ENCODE assay signal across 10 mouse cellular contexts in the genomic region with DNA sequence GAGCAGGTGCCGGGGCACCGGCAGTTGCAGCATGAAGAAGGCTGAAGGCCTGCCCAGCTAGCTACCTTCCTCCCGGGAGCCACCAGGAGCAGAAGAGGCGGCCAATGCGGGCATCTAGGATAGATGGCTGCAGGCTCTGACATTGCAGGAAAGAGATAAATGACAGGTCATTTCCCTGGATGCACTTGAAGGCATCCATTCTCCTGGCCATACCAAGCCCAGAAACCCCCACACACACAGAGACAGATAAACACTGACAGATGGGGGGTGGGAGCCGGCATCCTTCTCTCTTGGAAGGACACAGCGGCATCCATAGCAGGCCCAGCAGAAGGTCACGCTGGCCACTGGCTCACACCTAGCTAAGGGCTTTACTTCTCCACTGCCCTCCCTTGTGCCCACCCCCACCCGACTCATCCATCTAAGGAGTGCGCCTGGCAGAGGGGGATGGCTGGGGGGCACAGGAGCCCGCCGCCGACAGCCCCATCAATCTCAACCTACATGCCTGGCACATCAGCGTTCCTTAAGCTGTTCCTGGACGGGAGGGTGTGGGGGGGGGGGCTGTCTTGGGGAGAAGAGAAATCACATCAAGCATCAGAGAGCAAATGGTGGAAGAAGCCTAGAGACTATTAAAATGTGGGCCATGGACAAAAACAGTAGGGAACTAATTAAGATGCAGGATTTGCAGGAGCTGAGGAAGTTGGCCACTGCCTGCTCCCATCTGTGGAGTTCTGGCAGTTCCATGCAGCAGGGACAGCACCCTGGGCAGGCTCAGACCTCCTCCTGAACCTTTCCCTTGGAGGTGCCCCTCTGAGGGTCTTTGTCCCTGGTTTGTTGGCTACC.
DNase-seq lines count a peak whose midpoint lies in the region; ATAC-seq and TF ChIP-seq lines count a peak whose summit lies in the region.
"Had no signal": no experiment of that assay in that cellular context is flagged by ENCODE, and none has a peak within 500 bp of the region (broad histone marks: within the 10 kb centered on the region; RNA-seq: fewer than 3 reads in every experiment).

No protein-coding gene starts in this region.

- ATAC-seq in lung, postnatal 0 days = no peak

- H3K9me3 ChIP-seq in lung, postnatal 0 days (ENCODE audit: low read length) = no peaks in the 10 kb centered on the region
- H3K9me3 ChIP-seq: limb, embryonic 10.5 days; megakaryocyte, embryonic 14.5 days had no signal

- H3K27ac ChIP-seq in lung, postnatal 0 days (ENCODE audit: low read length) = no peak overlapping the region
- H3K27ac ChIP-seq: limb, embryonic 10.5 days had no signal

- TF ChIP-seq CTCF in lung, postnatal 0 days (IDR thresholded peaks at IDR 0.05) = no peak

- H3K9ac ChIP-seq in lung, postnatal 0 days (replicated peaks; ENCODE audit: low read depth) = no peak overlapping the region

- WGBS in lung, postnatal 0 days = 50% methylated on average over 15 of the region's 15 CpGs

- TF ChIP-seq EP300 in lung, postnatal 0 days (IDR thresholded peaks at IDR 0.05) = no peak

- no peaks in the 10 kb centered on the region for H3K36me3 ChIP-seq in lung, postnatal 0 days (ENCODE audit: insufficient read depth, low read length)
- H3K36me3 ChIP-seq: limb, embryonic 10.5 days had no signal

- no peak overlapping the region for H3K4me2 ChIP-seq in lung, postnatal 0 days (replicated peaks; ENCODE audit: low read depth, low read length)

- H3K4me1 ChIP-seq in lung, postnatal 0 days (ENCODE audit: insufficient read depth, low read depth, low read length) = no peaks in the 10 kb centered on the region

- no peak overlapping the region for H3K4me3 ChIP-seq in lung, postnatal 0 days (ENCODE audit: low read depth, low read length)
- H3K4me3 ChIP-seq: limb, embryonic 10.5 days; megakaryocyte, embryonic 14.5 days had no signal

- no peaks in the 10 kb centered on the region for H3K27me3 ChIP-seq in lung, postnatal 0 days (replicated peaks; ENCODE audit: insufficient read depth, low read length)
- H3K27me3 ChIP-seq: megakaryocyte, embryonic 14.5 days had no signal

- peak; percentile 35 for DNase-seq in kidney, postnatal 10 days
- DNase-seq in kidney, adult 11 months = no peak
- DNase-seq in cerebellum, adult 18-20 months = peak; percentile 75 to 78
- DNase-seq in cerebellum, postnatal 14 days = peak; percentile 78 to 81
- peak; percentile 20 to 46 for DNase-seq in kidney, postnatal 4 days
- DNase-seq in thymus, postnatal 10 days (ENCODE audit: low spot score in 2 of 2) = no peak
- DNase-seq in gastrocnemius, postnatal 25 days = no peak
- DNase-seq in lung, postnatal 0 days (ENCODE audit: low spot score) = no peak

Comparison
In these comparisons a context has a peak if more than half of its experiments do, and no peak if none do; other contexts are left out.
1. DNase-seq: peak in kidney, postnatal 10 days (single experiment), cerebellum, adult 18-20 months (2 of 2), cerebellum, postnatal 14 days (2 of 2) and kidney, postnatal 4 days (2 of 2); none in kidney, adult 11 months (single experiment), thymus, postnatal 10 days (0 of 2), gastrocnemius, postnatal 25 days (single experiment) and lung, postnatal 0 days (single experiment).